Mouse (Mus musculus) C2C12 (cell line): ENCODE measurements at regions not wholly inside any gene's neighbourhood (a gene's known extent, or its start where the extent isn't known, plus 50 kb on each side); places are given as distances from the start of the nearest gene placed in this dataset.

Experiments used
- CTCF ChIP-seq: IDR thresholded peaks from one replicate; pipeline ENCODE4 v1.5.1; 2011; ENCODE audit not compliant: control insufficient read depth, insufficient read depth, insufficient read length
- MAX ChIP-seq: IDR thresholded peaks from one replicate; pipeline ENCODE4 v1.6.1; 2011; ENCODE audit warnings: mild to moderate bottlenecking, control low read depth

DNA sequence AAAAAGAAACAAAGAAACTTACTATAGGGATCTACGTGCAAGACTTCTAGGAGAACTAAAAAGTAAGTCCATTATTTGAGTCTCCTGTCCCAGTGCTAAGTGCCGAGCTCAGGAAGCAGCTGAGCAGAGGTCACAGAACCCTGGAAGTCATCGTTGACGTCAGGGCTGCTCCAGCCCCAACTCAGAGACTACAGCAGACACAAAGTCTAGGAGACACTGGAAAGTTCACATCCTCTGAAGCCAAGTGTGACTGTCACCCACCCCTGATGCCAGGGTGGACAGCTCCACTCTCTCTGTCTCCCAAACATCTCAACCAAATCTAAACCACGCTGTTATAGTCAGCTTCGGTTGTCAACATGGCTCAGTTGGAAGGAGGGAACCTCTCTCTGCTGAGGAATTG lies 124.9 kb downstream of the Rpap3 start:
- no peak for TF ChIP-seq MAX
- TF ChIP-seq CTCF: no peak
